Mouse (Mus musculus) hindbrain, embryonic 11.5 days (tissue): ENCODE measurements around the gene Tff2. TPM values are rescaled to one million over a fixed set of nuclear protein-coding genes. Genes with fewer than 3 reads are reported as not detected.

Experiments
- ATAC-seq: fragments of 200-750 bp; cut with Nextera tagmentation; 2 replicates; pipeline ENCODE4 v1.8.0; 2017; ENCODE audit warnings: mild to moderate bottlenecking, moderate TSS enrichment, moderate library complexity; ENCODE audit not compliant: low FRiP score
- DNase-seq: peaks from one replicate; pipeline ENCODE4 v3.0.0-alpha.2; 2015; ENCODE audit warnings: low spot score
- H3K27ac ChIP-seq: fragments of 300-500 bp; sonication (generic); 2 replicates; pipeline ENCODE4 v1.5.1; 2014; ENCODE audit warnings: mild to moderate bottlenecking, low read depth, low read length
- H3K27me3 ChIP-seq: fragments of 300-500 bp; sonication (generic); 2 replicates; pipeline ENCODE4 v1.6.1; 2014; ENCODE audit warnings: mild to moderate bottlenecking, low read length, moderate library complexity, mixed read lengths; ENCODE audit not compliant: control insufficient read depth, insufficient read depth
- H3K36me3 ChIP-seq: fragments of 300-500 bp; sonication (generic); 2 replicates; pipeline ENCODE4 v1.6.1; 2014; ENCODE audit warnings: mild to moderate bottlenecking, low read length, moderate library complexity, mixed read lengths; ENCODE audit not compliant: control insufficient read depth, insufficient read depth
- H3K4me1 ChIP-seq: fragments of 300-500 bp; sonication (generic); replicated peaks from 2 replicates; pipeline ENCODE4 v1.6.1; 2014; ENCODE audit warnings: low read length, mixed read lengths; ENCODE audit not compliant: control insufficient read depth, insufficient read depth
- H3K4me2 ChIP-seq: fragments of 300-500 bp; sonication (generic); replicated peaks from 2 replicates; pipeline ENCODE4 v1.6.1; 2014; ENCODE audit warnings: mild to moderate bottlenecking, low read depth, low read length
- H3K4me3 ChIP-seq: fragments of 300-500 bp; sonication (generic); 2 replicates; pipeline ENCODE4 v1.5.1; 2014; ENCODE audit warnings: low read depth, low read length
- H3K9ac ChIP-seq: fragments of 300-500 bp; sonication (generic); 2 replicates; pipeline ENCODE4 v1.6.1; 2014; ENCODE audit warnings: low read depth, low read length
- H3K9me3 ChIP-seq: fragments of 300-500 bp; sonication (generic); 2 replicates; pipeline ENCODE4 v1.6.1; 2016; ENCODE audit warnings: low read length; ENCODE audit not compliant: control insufficient read depth
- WGBS: fragments of 180-500 bp; shearing (Covaris S2); extraction: QIAGEN DNeasy Blood & Tissue Kit; methylation state at CpG from one replicate; pipeline ENCODE4 v1.1.7; 2014; 5-methylcytosine and 5-hydroxymethylcytosine counted together
- polyA plus RNA-seq: library from polyadenylated mRNA; unstranded; fragments of >200 nt; fragmentation: Nextera tagmentation; extraction: Ambion mirVana; gene quantifications from 2 replicates; pipeline ENCODE4 v1.2.1, GENCODE M21; 2014

The Tff2 gene
- polyA plus RNA-seq, 1 experiment from 2014 or later, result not detected

- Histone ChIP-seq H3K4me2 (no peak overlapping the region), H3K27me3 (no peaks in the 10 kb centered on the region), H3K4me3 (no peak overlapping the region), H3K27ac (no peak overlapping the region), H3K9ac (no peak overlapping the region), H3K9me3 (no peaks in the 10 kb centered on the region), H3K4me1 (no peaks in the 10 kb centered on the region), H3K36me3 (no peaks in the 10 kb centered on the region)
- DNase-seq (no peak), ATAC-seq (no peak)
- 55% methylated on average over 5 of the region's 5 CpGs for WGBS
Measured at GRCm38 (mm10) chr17:31152512-31152911, 8.4 kb upstream of the Tff2 start.

- no peak overlapping the region for H3K9ac ChIP-seq
- H3K9me3 ChIP-seq, result no peaks in the 10 kb centered on the region
- DNase-seq (no peak), ATAC-seq (no peak)
- no peaks in the 10 kb centered on the region for H3K36me3 ChIP-seq
- no peaks in the 10 kb centered on the region for H3K4me1 ChIP-seq
- H3K4me2 ChIP-seq, result no peak overlapping the region
- 83% methylated on average over 9 of the region's 9 CpGs for WGBS
- no peaks in the 10 kb centered on the region; the same call in 1 of the 2 replicates for H3K27me3 ChIP-seq
- H3K27ac ChIP-seq, result no peak overlapping the region
- H3K4me3 ChIP-seq, result no peak overlapping the region
Measured at GRCm38 (mm10) chr17:31145998-31146397, 1.9 kb upstream of the Tff2 start.

DNA sequence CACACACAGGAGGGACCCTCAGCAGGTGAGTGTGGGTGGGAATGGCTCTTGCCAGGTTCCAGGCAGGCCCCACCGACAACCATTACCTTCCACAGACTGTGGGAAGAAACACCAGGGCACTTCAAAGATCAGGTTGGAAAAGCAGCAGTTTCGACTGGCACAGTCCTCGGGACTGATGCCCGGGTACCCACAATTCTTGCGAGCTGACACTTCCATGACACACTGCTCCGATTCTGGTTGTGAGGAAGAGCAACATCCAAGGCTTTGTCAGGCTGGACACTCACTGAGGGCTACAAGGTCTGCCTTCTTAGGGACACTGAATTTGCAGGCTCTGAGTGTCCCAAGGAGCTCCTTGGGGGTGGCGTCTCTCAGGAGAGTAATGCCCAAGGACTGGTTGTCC lies 2.0 kb downstream of the Tff2 start:
- 90% methylated on average over 7 of the region's 7 CpGs for WGBS
- no peak overlapping the region for H3K9ac ChIP-seq
- H3K27ac ChIP-seq, result no peak overlapping the region
- ATAC-seq (no peak), DNase-seq (no peak)
- H3K36me3 ChIP-seq, result no peaks in the 10 kb centered on the region
- no peak overlapping the region for H3K4me2 ChIP-seq
- no peaks in the 10 kb centered on the region for H3K9me3 ChIP-seq
- no peaks in the 10 kb centered on the region; the same call in 1 of the 2 replicates for H3K27me3 ChIP-seq
- H3K4me1 ChIP-seq, result no peaks in the 10 kb centered on the region
- H3K4me3 ChIP-seq, result no peak overlapping the region

GRCm38 (mm10) chr17:31138398-31138797 lies 5.7 kb downstream of the Tff2 start:
- WGBS, result 25% methylated on average over 5 of the region's 5 CpGs
- H3K4me3 ChIP-seq, result no peak overlapping the region

GRCm38 (mm10) chr17:31136821-31137220 lies 7.3 kb downstream of the Tff2 start:
- Histone ChIP-seq H3K36me3 (no peaks in the 10 kb centered on the region), H3K4me2 (no peak overlapping the region), H3K4me3 (no peak overlapping the region), H3K27ac (no peak overlapping the region), H3K4me1 (no peaks in the 10 kb centered on the region), H3K9me3 (no peaks in the 10 kb centered on the region), H3K27me3 (no peaks in the 10 kb centered on the region), H3K9ac (no peak overlapping the region)
- 97% methylated on average over 1 of the region's 1 CpGs for WGBS
- ATAC-seq (no peak), DNase-seq (no peak)

More at GRCm38 (mm10) chr17:31138398-31138797, 5.7 kb downstream of the Tff2 start:
- H3K4me2 ChIP-seq, result no peak overlapping the region
- DNase-seq (peak; percentile 76), ATAC-seq (no peak)
- no peaks in the 10 kb centered on the region; the same call in 1 of the 2 replicates for H3K27me3 ChIP-seq
- no peaks in the 10 kb centered on the region for H3K9me3 ChIP-seq
- H3K36me3 ChIP-seq, result no peaks in the 10 kb centered on the region
- no peak overlapping the region for H3K9ac ChIP-seq
- no peaks in the 10 kb centered on the region for H3K4me1 ChIP-seq
- H3K27ac ChIP-seq, result no peak overlapping the region

GRCm38 (mm10) chr17:31136291-31136690 lies 7.8 kb downstream of the Tff2 start:
- Histone ChIP-seq H3K4me2 (no peak overlapping the region), H3K9ac (no peak overlapping the region), H3K9me3 (no peaks in the 10 kb centered on the region), H3K27me3 (no peaks in the 10 kb centered on the region), H3K4me1 (no peaks in the 10 kb centered on the region), H3K36me3 (no peaks in the 10 kb centered on the region), H3K4me3 (no peak overlapping the region), H3K27ac (no peak overlapping the region)
- WGBS, result 64% methylated on average over 3 of the region's 3 CpGs
- ATAC-seq, result no peak
- DNase-seq, result no peak

DNA sequence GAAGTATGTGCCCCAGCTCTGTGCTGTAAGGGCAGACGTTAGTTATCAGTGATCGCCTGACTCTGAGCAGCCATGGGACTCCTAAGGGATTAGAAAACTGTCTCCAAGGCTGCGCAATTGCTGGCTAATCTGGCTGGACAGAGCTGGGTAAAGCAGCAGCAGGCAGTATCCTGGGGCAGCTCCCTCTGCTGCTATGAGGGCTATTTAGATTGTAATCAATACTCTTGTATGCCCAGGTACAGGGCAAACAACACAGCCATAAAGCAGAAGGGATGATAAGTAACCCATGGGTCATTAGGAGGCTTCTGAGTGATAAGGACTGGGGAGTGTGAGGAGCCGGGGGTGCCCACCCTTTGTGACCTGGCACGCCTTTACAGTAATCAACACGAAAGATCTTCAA lies 9.2 kb downstream of the Tff2 start:
- no peak overlapping the region for H3K4me3 ChIP-seq
- H3K4me1 ChIP-seq, result no peaks in the 10 kb centered on the region
- no peaks in the 10 kb centered on the region for H3K9me3 ChIP-seq
- H3K27me3 ChIP-seq, result no peaks in the 10 kb centered on the region
- H3K27ac ChIP-seq, result no peak overlapping the region
- WGBS, result 75% methylated on average over 6 of the region's 6 CpGs
- H3K9ac ChIP-seq, result no peak overlapping the region
- no peak overlapping the region for H3K4me2 ChIP-seq
- DNase-seq (no peak), ATAC-seq (no peak)
- H3K36me3 ChIP-seq, result no peaks in the 10 kb centered on the region

- Histone ChIP-seq H3K27me3 (no peaks in the 10 kb centered on the region), H3K4me1 (no peaks in the 10 kb centered on the region), H3K4me3 (no peak overlapping the region), H3K27ac (no peak overlapping the region), H3K9ac (no peak overlapping the region), H3K9me3 (no peaks in the 10 kb centered on the region), H3K4me2 (no peak overlapping the region), H3K36me3 (no peaks in the 10 kb centered on the region)
- ATAC-seq (no peak), DNase-seq (no peak)
- 82% methylated on average over 15 of the region's 15 CpGs for WGBS
Measured at GRCm38 (mm10) chr17:31133776-31134175, 10.3 kb downstream of the Tff2 start.

DNA sequence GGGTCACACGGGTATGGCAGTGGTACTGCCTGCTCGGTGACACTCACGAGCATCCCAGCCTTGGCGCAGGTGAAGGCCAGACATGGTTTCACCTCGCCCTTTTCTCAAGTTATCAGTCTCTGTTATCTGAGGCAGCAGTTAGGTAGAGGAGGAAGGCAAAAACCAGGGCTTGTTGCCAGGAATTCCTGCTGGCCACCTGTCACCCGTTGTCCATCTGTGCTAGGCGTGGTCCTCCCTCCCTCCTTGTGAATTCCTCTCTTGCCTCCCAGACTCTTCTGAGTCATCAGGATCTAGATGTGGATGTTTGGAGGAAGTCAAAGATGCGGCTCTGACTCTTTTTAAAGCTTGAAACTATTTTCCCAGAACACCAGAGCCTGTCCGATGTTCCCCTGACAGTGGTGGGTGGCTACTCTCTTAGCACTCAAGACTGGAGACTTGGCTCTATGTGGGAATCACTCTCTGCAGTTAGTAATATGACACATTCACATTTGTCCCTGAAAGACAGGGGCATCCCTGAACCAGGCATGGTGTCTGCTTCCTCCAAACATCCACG lies 12.7 kb downstream of the Tff2 start:
- no peak overlapping the region for H3K4me3 ChIP-seq
- H3K4me2 ChIP-seq, result no peak overlapping the region
- no peaks in the 10 kb centered on the region for H3K27me3 ChIP-seq
- H3K9me3 ChIP-seq, result no peaks in the 10 kb centered on the region
- DNase-seq (no peak), ATAC-seq (no peak)
- no peak overlapping the region for H3K27ac ChIP-seq
- no peak overlapping the region for H3K9ac ChIP-seq
- H3K4me1 ChIP-seq, result no peaks in the 10 kb centered on the region
- 87% methylated on average over 10 of the region's 10 CpGs for WGBS
- no peaks in the 10 kb centered on the region for H3K36me3 ChIP-seq
